Mouse (Mus musculus) spleen, adult 18-20 months (tissue): Measurements from ENCODE around the gene Gm49405.

ENCODE experiments used
- DNase-seq, 2 experiments: peaks; one replicate each; pipeline ENCODE4 v3.0.0; 2022; ENCODE audit warnings: mixed read lengths in 2 of 2

Gene Gm49405

DNA sequence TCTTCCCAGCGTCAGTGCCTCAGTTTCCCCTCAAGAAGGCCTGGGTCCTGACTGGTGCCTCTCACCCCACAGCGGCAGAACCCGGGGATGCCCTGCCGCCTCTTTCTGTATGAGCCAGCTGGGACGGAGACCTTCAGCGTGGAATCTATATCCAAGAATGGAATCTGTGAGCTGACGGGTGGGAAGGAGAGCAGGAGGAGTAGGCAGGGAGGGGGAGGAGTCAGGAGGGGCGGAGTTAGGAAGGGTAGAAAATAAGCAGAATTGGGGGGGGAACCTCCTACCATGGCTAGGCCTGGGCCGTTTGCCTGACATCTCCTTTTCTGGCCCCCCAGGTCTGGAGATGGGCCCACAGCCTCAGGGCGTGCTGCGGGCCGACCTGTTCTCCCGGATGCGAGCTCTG, 12.4 kb upstream of the Gm49405 start:
- DNase-seq: no peak

- DNase-seq: no peak
Measured at GRCm38 (mm10) chr19:3988750-3989149, 11.7 kb upstream of the Gm49405 start.

- no peak for DNase-seq
Measured at GRCm38 (mm10) chr19:3990804-3991203, 9.6 kb upstream of the Gm49405 start.

GRCm38 (mm10) chr19:3991562-3991961, 8.9 kb upstream of the Gm49405 start:
- DNase-seq: no peak

DNA sequence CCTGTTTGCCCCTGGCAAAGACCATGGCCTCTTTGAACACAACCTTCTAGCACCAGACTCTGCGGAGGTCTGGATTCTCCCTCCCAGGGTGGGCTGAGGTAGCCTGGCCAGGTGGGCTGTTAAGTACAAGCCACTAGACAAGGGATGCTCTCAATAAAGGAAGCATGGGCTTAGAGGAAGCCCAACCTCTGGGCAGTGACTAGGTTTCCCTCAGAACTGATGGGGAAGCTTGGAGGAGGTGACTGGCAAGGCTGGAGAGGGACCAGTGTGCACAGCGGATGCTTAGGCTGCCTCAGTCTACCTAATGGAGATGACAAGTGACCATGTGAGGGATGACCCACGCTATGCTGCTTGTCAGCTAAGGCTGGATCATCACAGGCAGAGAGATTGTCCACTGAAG, 8.5 kb upstream of the Gm49405 start:
- DNase-seq: no peak

DNA sequence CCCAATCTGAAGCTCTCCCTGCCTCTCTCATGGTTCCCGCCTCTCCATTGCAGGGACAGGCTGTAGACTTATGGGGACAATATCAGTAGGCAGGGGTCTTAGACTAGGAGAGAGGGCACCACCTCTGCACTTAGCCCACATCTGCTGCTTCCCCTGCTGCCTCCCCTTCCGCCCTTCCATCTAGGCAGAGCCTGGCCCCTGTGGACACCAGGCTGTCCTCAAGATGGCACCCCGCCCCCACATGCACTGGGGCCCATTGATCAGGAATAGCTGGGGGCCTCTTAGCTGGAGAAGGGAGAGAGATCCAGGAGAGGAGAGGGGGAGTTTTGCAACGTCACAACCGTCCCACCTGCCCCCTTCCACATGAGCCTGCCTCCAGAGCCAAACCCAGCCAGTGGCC, 8.0 kb upstream of the Gm49405 start, which contains the start of gene Tbx10:
TSS of gene Tbx10 (plus strand) at position 337 of the 400 bp plus-strand sequence.
- no peak for DNase-seq

- DNase-seq: no peak
Measured at GRCm38 (mm10) chr19:3994932-3995331, 5.5 kb upstream of the Gm49405 start.

DNA sequence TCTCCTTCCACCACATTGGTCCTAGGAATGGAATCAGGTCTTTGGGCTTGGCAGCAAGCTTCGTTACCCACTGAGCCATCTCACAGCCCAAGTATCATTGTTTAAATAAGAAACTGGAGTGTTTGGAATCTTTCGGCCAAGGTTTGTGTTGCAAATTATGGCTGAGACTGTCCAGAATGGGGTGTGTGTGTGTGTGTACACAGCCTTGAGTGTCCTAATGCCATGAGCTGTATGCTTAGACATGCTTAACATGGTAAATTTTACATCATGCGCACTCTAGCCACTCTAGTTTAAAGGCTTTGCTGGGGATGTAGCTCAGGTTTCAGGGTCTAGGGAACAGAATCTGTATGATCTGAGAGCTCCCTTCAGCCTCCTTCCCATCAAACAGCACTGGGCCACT, 4.9 kb upstream of the Gm49405 start:
- no peak for DNase-seq

- no peak for DNase-seq
Measured at GRCm38 (mm10) chr19:3996106-3996505, 4.3 kb upstream of the Gm49405 start.

- DNase-seq: no peak
Measured at GRCm38 (mm10) chr19:3996747-3997146, 3.7 kb upstream of the Gm49405 start.

DNA sequence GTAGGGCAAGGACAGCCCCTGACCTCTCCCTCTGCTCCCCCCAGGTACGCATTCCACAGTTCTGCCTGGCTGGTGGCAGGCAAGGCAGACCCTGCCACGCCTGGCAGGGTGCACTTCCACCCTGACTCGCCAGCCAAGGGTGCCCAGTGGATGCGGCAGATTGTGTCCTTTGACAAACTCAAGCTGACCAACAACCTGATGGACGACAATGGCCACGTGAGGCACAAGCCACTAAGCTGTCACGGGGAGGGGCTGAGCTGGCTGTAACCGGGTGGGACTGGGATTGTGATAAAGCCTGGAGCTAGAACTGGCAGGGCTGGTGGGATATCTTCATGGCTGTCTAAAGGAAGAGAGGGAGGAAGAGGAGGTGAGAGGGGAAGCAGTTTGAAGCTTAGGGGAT, 3.2 kb upstream of the Gm49405 start:
- DNase-seq: no peak

- DNase-seq: no peak
Measured at GRCm38 (mm10) chr19:3998335-3998734, 2.1 kb upstream of the Gm49405 start.

GRCm38 (mm10) chr19:3999121-3999730, 1.2 kb upstream of the Gm49405 start:
- DNase-seq: no peak

DNA sequence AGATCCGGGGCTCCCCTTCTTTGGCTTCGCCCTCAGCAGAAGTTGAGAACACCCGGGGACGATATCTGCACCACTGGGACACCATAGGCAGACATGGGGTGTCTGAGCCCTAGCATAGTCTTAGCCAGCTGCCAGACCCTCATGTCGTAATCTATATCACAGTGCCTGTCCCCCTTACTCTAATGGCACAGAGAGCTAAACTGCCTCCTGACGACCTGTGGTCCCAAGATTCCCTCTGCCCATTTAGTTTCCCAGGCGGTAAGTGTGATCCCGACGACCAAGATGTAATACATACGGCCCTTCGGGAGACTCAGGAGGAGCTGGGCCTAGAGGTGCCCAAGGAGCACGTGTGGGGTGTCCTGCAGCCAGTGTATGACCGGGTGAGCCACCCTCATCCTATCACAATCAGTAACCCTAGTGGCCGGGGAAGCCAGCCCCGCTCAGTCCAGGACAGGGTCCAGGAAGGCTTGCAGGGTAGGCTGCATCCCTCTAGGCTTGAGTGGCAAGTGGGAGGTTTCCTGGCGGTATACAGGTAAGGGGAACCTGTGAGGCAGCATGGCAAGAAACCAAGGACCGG, 611 bp downstream of the Gm49405 start:
- DNase-seq: no peak

- no peak for DNase-seq
Measured at GRCm38 (mm10) chr19:4001752-4002151, 1.3 kb downstream of the Gm49405 start.

- DNase-seq: no peak
Measured at GRCm38 (mm10) chr19:4003112-4003511, 2.7 kb downstream of the Gm49405 start, which contains the start of gene Doc2g. TSS of gene Doc2g (plus strand) at chr19:4003313.

DNA sequence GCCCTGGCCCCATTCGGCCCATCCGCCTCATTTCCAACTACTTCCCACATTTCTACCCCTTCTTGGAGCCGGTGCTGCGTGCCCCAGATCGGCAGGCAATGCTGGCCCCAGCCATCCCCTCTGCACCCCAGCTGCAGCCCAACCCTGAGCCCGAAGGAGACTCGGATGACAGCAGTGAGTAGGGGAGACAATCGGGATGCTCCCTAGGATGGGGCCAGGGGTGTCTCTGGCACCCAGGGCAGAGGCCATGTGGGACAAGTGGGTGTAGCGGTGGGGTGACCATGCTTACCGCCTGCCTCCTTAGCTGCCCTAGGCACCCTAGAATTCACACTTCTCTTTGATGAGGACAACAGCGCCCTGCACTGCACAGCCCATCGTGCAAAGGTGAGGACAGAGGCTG, 3.2 kb downstream of the Gm49405 start:
- DNase-seq: no peak

- no peak for DNase-seq
Measured at GRCm38 (mm10) chr19:4004331-4004730, 3.9 kb downstream of the Gm49405 start.

GRCm38 (mm10) chr19:4005091-4005490, 4.7 kb downstream of the Gm49405 start:
- no peak for DNase-seq

DNA sequence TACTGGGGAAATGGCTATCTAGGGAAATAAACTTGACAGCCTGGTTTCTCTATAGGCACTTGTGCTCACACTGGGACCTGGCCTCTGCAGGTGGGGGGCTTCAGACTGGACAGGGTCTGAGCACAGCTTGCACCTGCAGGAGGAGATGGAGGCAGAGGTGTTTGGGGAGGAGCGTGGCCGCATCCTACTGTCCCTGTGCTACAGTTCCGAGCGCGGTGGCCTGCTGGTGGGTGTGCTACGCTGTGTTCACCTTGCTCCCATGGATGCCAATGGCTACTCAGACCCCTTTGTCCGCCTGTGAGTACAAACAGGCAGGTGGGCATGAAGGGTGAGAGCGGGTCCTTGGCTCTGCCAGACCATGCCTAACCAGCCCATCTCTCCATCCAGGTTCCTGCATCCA, 5.5 kb downstream of the Gm49405 start:
- DNase-seq: no peak

DNA sequence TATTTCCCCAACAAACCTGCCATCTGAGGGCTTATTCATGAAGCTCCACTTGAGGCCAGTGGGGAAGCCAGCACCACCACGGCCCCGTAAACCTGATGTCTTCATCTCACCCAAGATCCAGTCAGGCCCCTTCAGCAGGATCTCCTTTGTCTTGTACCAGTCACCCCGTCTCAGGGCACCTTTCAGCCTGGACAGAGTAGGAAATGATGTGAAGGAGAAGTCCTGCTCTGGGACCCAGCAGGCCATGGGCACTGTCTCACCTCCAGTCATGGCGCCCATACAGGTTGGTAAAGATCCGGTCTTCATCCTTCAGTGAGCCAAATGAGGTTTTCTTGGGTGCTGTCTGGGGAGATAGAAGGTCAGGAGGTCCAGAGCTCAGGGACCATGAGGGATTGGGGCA, 10.7 kb downstream of the Gm49405 start:
- DNase-seq: no peak

GRCm38 (mm10) chr19:4012432-4013022, 12.1 kb downstream of the Gm49405 start, which contains the start of gene Ndufv1:
TSS of gene Ndufv1 (minus strand) at chr19:4012806.
- peak; percentile 87 to 90 for DNase-seq

GRCm38 (mm10) chr19:4013066-4013465, 12.6 kb downstream of the Gm49405 start:
- DNase-seq: no peak

DNA sequence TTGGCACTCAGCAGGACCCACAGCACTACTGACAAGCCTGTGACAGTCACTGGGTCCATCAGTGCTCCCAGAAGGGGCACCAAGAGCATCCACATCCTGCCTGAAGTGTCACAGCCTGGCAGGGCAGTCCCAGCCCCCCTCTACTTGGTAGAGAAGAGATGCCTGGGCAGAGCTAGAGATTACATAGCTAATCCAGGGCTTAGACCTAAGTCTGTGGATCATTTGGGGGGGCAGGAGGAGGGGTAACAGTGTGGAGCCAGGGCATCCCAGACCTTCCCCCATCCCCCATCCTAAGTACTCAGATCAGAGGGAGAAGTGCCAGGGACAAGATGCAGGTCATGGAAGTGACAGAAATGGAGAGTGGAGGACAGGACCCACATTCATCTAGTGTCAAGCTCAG, 14.4 kb downstream of the Gm49405 start:
- no peak for DNase-seq
